Mouse (Mus musculus) thymus, adult 2 months (tissue): Measurements from ENCODE around the gene Ttc25.

ENCODE experiments used
- CTCF ChIP-seq: fragments of 200-500 bp; IDR thresholded peaks from 2 replicates; pipeline ENCODE4 v1.5.1; 2012; ENCODE audit warnings: mild to moderate bottlenecking, control low read depth, low read length, moderate library complexity, borderline replicate concordance; ENCODE audit not compliant: control insufficient read depth, poor library complexity, insufficient read depth; ENCODE audit errors: extremely low read depth
- POLR2A ChIP-seq: fragments of 200-500 bp; IDR thresholded peaks from 2 replicates; pipeline ENCODE4 v1.6.1; 2012; ENCODE audit warnings: mild to moderate bottlenecking, low read length, control low read depth, moderate library complexity; ENCODE audit not compliant: control insufficient read depth, poor library complexity, insufficient read depth; ENCODE audit errors: extremely low read depth

DNA sequence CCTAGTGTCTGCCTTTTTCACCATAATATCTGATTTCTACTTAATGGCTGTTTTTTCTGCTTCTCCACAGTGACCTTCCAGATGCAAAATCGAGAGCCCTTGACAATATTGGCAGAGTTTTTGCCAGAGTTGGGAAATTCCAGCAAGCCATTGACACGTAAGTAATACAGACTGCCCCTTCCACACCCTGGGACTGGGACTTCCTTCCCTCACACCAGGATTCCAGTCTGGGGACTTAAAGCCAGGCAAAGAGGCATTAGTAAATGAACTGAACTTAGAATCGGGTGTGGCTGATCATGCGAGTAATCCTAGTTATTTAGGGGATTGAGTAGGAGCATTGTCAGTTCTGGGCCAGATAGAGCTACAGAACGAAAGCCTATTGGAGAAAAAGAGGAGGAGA lies 16.3 kb downstream of the Ttc25 start:
- TF ChIP-seq POLR2A (no peak), CTCF (no peak)
